Mouse (Mus musculus): ENCODE measurements around the gene Cdh15. TPM values are rescaled to one million over a fixed set of nuclear protein-coding genes. Genes with fewer than 3 reads are reported as not detected.

Gene Cdh15
- polyA plus RNA-seq, 1 experiment from 2014 or later, result 1.4 TPM

DNA sequence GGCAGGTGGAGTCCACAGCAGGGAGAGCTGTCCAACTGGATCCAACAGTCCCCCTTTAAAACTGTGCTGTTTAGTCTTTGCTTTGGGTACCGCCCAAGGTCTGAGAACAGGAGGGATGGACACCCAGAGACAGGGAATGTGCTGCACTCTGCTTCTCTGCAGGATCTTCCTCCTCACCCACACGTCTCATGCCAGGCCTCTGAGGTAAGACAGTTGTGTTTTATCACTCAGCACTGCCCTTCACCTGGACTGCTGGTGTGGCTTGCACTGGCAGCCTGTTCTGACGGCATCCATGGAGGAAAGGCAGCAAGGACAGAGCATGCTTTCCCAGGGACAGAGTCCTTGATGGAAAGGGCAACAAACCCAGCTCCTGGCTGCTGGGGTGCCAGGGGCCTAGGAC is 54.8 kb downstream of the Cdh15 start:
- no peak overlapping the region for H3K4me2 ChIP-seq (ENCODE audit: low read length)
- no peak for ATAC-seq

DNA sequence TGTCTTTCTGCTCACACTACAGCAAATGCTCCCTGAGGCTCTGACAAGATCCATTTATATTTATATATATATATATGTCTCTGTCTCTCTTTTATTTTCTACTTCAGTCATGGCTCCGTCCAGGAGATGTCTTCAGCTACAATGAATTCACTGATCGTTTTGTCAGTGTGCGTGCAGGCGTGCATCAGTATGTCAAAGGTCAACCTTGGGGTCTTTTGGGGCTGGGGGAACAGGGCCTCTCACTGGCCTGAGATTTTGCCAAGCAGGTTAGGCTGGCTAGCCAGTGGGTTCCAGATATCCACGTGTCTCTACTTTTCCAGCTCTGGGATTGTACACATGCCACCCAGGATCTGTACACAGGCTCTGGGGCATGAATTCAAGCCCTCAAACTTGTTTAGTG is 55.2 kb downstream of the Cdh15 start:
- 45% methylated on average over 5 of the region's 5 CpGs for WGBS
- Histone ChIP-seq H3K4me2 (ENCODE audit: low read length) (no peak overlapping the region), H3K4me1 (ENCODE audit: control insufficient read depth, insufficient read depth, low read length) (no peaks in the 10 kb centered on the region), H3K4me3 (ENCODE audit: low read depth, low read length) (no peak overlapping the region), H3K27ac (ENCODE audit: low read depth, low read length) (no peak overlapping the region), H3K36me3 (ENCODE audit: control insufficient read depth, insufficient read depth, low read length) (peaks cover 28% of the 10 kb centered on the region), H3K27me3 (replicated peaks; ENCODE audit: control insufficient read depth, insufficient read depth, low read length) (no peaks in the 10 kb centered on the region), H3K9me3 (replicated peaks; ENCODE audit: control insufficient read depth, low read length) (no peaks in the 10 kb centered on the region), H3K9ac (ENCODE audit: low read length) (no peak overlapping the region)
- DNase-seq (ENCODE audit: low spot score), result no peak
- no peak for ATAC-seq

More for the DNA sequence above, 54.8 kb downstream of the Cdh15 start:
- Histone ChIP-seq H3K36me3 (ENCODE audit: control insufficient read depth, insufficient read depth, low read length) (peaks cover 28% of the 10 kb centered on the region), H3K4me3 (ENCODE audit: low read depth, low read length) (no peak overlapping the region), H3K27me3 (replicated peaks; ENCODE audit: control insufficient read depth, insufficient read depth, low read length) (no peaks in the 10 kb centered on the region), H3K4me1 (ENCODE audit: control insufficient read depth, insufficient read depth, low read length) (no peaks in the 10 kb centered on the region), H3K9ac (ENCODE audit: low read length) (no peak overlapping the region), H3K9me3 (replicated peaks; ENCODE audit: control insufficient read depth, low read length) (no peaks in the 10 kb centered on the region), H3K27ac (ENCODE audit: low read depth, low read length) (no peak overlapping the region)
- no peak for DNase-seq (ENCODE audit: low spot score)
- WGBS, result 61% methylated on average over 3 of the region's 3 CpGs

GRCm38 (mm10) chr8:122904496-122904895 is 56.7 kb downstream of the Cdh15 start:
- 89% methylated on average over 11 of the region's 11 CpGs for WGBS

GRCm38 (mm10) chr8:122905346-122905745 is 57.6 kb downstream of the Cdh15 start:
- Histone ChIP-seq H3K9me3 (replicated peaks; ENCODE audit: control insufficient read depth, low read length) (no peaks in the 10 kb centered on the region), H3K27ac (ENCODE audit: low read depth, low read length) (no peak overlapping the region), H3K4me3 (ENCODE audit: low read depth, low read length) (no peak overlapping the region), H3K27me3 (replicated peaks; ENCODE audit: control insufficient read depth, insufficient read depth, low read length) (no peaks in the 10 kb centered on the region), H3K36me3 (ENCODE audit: control insufficient read depth, insufficient read depth, low read length) (peaks cover 18% of the 10 kb centered on the region), H3K4me2 (ENCODE audit: low read length) (no peak overlapping the region), H3K4me1 (ENCODE audit: control insufficient read depth, insufficient read depth, low read length) (no peaks in the 10 kb centered on the region), H3K9ac (ENCODE audit: low read length) (no peak overlapping the region)
- DNase-seq (ENCODE audit: low spot score) (no peak), ATAC-seq (no peak)
- WGBS, result 87% methylated on average over 4 of the region's 4 CpGs

More at GRCm38 (mm10) chr8:122904496-122904895, 56.7 kb downstream of the Cdh15 start:
- Histone ChIP-seq H3K4me2 (ENCODE audit: low read length) (no peak overlapping the region), H3K27me3 (replicated peaks; ENCODE audit: control insufficient read depth, insufficient read depth, low read length) (no peaks in the 10 kb centered on the region), H3K4me3 (ENCODE audit: low read depth, low read length) (no peak overlapping the region), H3K27ac (ENCODE audit: low read depth, low read length) (no peak overlapping the region), H3K9me3 (replicated peaks; ENCODE audit: control insufficient read depth, low read length) (no peaks in the 10 kb centered on the region), H3K9ac (ENCODE audit: low read length) (no peak overlapping the region), H3K4me1 (ENCODE audit: control insufficient read depth, insufficient read depth, low read length) (no peaks in the 10 kb centered on the region), H3K36me3 (ENCODE audit: control insufficient read depth, insufficient read depth, low read length) (peaks cover 21% of the 10 kb centered on the region)
- DNase-seq (ENCODE audit: low spot score) (no peak), ATAC-seq (no peak)

DNA sequence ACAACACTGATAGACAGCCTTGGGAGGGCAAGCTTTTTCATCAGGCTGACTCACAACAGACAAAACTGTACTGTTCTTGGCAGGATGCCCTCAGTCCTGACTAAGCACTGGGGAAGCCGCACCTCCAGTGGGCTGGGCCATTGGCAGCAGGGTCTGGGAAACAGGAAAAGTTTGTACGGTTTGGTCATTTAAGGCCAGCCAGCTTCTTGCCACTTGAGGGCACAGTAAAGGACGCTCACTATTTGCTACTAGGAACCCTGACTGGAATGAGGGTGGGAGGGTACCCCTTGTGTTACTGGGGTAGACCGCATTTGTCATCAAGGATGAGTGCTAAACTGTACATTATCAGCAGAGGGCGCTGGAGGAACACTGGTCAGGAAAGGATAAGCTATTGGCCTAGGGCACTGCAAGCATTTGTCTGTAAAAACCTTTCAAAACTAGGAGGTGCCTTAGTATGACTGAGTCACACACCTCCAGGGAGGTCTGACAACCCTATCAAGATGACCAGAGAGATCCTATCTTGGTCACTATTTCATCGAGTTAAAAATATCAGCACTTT is 58.8 kb downstream of the Cdh15 start:
- H3K9ac ChIP-seq (ENCODE audit: low read length), result no peak overlapping the region
- peaks cover 18% of the 10 kb centered on the region for H3K36me3 ChIP-seq (ENCODE audit: control insufficient read depth, insufficient read depth, low read length)
- H3K27me3 ChIP-seq (replicated peaks; ENCODE audit: control insufficient read depth, insufficient read depth, low read length), result no peaks in the 10 kb centered on the region
- no peak overlapping the region; the same call in 1 of the 2 replicates for H3K27ac ChIP-seq (ENCODE audit: low read depth, low read length)
- WGBS, result 42% methylated on average over 6 of the region's 6 CpGs
- H3K4me1 ChIP-seq (ENCODE audit: control insufficient read depth, insufficient read depth, low read length), result no peaks in the 10 kb centered on the region
- H3K4me2 ChIP-seq (ENCODE audit: low read length), result no peak overlapping the region
- ATAC-seq (peak; percentile 88), DNase-seq (ENCODE audit: low spot score) (peak; percentile 90)
- no peak overlapping the region for H3K4me3 ChIP-seq (ENCODE audit: low read depth, low read length)
- H3K9me3 ChIP-seq (replicated peaks; ENCODE audit: control insufficient read depth, low read length), result no peaks in the 10 kb centered on the region

DNA sequence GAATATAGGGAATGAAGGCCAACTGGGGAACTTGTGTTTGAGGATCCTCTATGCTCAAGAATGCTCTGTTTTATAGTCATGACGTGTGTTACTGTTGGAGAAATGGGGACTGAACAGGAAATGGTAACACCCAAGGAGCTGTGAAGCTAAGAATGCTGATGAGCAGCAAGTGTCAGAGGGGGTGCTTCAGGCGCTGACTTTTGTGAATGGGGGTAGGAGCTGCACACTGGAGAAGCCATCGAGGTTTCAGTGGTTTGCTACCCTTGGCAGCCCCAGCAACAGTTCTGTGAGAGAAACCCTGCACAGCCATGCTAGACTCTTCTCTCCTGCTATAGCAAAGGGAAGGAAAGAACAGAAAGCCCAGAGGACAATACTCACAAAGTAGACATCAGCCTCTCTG is 64.4 kb downstream of the Cdh15 start:
- no peak for DNase-seq (ENCODE audit: low spot score)
- no peak for ATAC-seq
- H3K9ac ChIP-seq (ENCODE audit: low read length), result no peak overlapping the region
- no peak overlapping the region for H3K27ac ChIP-seq (ENCODE audit: low read depth, low read length)
- no peaks in the 10 kb centered on the region for H3K9me3 ChIP-seq (replicated peaks; ENCODE audit: control insufficient read depth, low read length)
- WGBS, result 88% methylated on average over 3 of the region's 3 CpGs
- no peaks in the 10 kb centered on the region for H3K4me1 ChIP-seq (ENCODE audit: control insufficient read depth, insufficient read depth, low read length)
- H3K36me3 ChIP-seq (ENCODE audit: control insufficient read depth, insufficient read depth, low read length), result peaks cover 36% of the 10 kb centered on the region
- H3K27me3 ChIP-seq (replicated peaks; ENCODE audit: control insufficient read depth, insufficient read depth, low read length), result no peaks in the 10 kb centered on the region
- no peak overlapping the region for H3K4me3 ChIP-seq (ENCODE audit: low read depth, low read length)
- no peak overlapping the region for H3K4me2 ChIP-seq (ENCODE audit: low read length)

- ATAC-seq (no peak), DNase-seq (ENCODE audit: low spot score) (no peak)
- no peaks in the 10 kb centered on the region for H3K27me3 ChIP-seq (replicated peaks; ENCODE audit: control insufficient read depth, insufficient read depth, low read length)
- no peaks in the 10 kb centered on the region for H3K9me3 ChIP-seq (replicated peaks; ENCODE audit: control insufficient read depth, low read length)
- no peak overlapping the region for H3K4me2 ChIP-seq (ENCODE audit: low read length)
- H3K36me3 ChIP-seq (ENCODE audit: control insufficient read depth, insufficient read depth, low read length), result peaks cover 29% of the 10 kb centered on the region
- no peaks in the 10 kb centered on the region for H3K4me1 ChIP-seq (ENCODE audit: control insufficient read depth, insufficient read depth, low read length)
- no peak overlapping the region for H3K9ac ChIP-seq (ENCODE audit: low read length)
- no peak overlapping the region for H3K4me3 ChIP-seq (ENCODE audit: low read depth, low read length)
- no peak overlapping the region for H3K27ac ChIP-seq (ENCODE audit: low read depth, low read length)
- 80% methylated on average over 4 of the region's 4 CpGs for WGBS
These were observed 65.1 kb downstream of the Cdh15 start for GRCm38 (mm10) chr8:122912871-122913270.

DNA sequence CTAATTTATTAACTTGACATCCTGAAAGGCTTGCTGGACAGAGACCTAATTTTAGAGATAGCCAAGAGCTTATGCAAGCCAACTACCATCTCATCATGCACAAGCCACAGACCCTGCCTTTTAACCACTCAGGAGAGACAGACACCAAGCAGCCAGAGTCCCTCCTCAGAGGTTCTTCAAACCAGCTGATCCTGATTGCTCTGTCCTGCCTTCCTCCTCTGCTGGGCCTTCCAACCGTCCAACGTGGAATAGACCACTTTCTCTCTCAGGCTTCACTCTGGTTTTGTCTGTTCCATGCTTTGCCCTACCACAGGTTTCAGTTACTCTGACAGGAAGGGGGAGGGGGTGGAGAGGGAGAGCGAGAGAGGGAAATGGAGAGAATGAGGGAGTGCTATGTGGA is 69.0 kb downstream of the Cdh15 start:
- Histone ChIP-seq H3K9ac (ENCODE audit: low read length) (no peak overlapping the region), H3K4me2 (ENCODE audit: low read length) (no peak overlapping the region), H3K36me3 (ENCODE audit: control insufficient read depth, insufficient read depth, low read length) (peaks cover 19% of the 10 kb centered on the region), H3K4me3 (ENCODE audit: low read depth, low read length) (no peak overlapping the region), H3K9me3 (replicated peaks; ENCODE audit: control insufficient read depth, low read length) (no peaks in the 10 kb centered on the region), H3K27ac (ENCODE audit: low read depth, low read length) (no peak overlapping the region), H3K27me3 (replicated peaks; ENCODE audit: control insufficient read depth, insufficient read depth, low read length) (no peaks in the 10 kb centered on the region), H3K4me1 (ENCODE audit: control insufficient read depth, insufficient read depth, low read length) (peaks cover 8% of the 10 kb centered on the region)
- DNase-seq (ENCODE audit: low spot score), result no peak
- ATAC-seq, result no peak
- 73% methylated on average over 3 of the region's 3 CpGs for WGBS
